22 mouse cellular contexts compared by ENCODE assay signal in genomic region chr12:79470113-79470512, GRCm38 (mm10).
A peak's percentile ranks its signal among the peaks of the same experiment; 100 is the strongest.
DNase-seq lines count a peak whose midpoint lies in the region; ATAC-seq and TF ChIP-seq lines count a peak whose summit lies in the region.
"Had no signal": no experiment of that assay in that cellular context is flagged by ENCODE, and none has a peak within 500 bp of the region (broad histone marks: within the 10 kb centered on the region; RNA-seq: fewer than 3 reads in every experiment).

No protein-coding gene starts in this region.

- H3K27me3 ChIP-seq in liver, adult 2 months (ENCODE audit: control insufficient read depth, insufficient read depth, low read length) = no peaks in the 10 kb centered on the region
- no peaks in the 10 kb centered on the region for H3K27me3 ChIP-seq in liver, embryonic 12.5 days (replicated peaks)
- no peaks in the 10 kb centered on the region for H3K27me3 ChIP-seq in intestine, embryonic 15.5 days (replicated peaks)
- H3K27me3 ChIP-seq in intestine, embryonic 16.5 days (replicated peaks; ENCODE audit: control insufficient read depth, insufficient read depth, low read length) = no peaks in the 10 kb centered on the region
- no peaks in the 10 kb centered on the region for H3K27me3 ChIP-seq in intestine, postnatal 0 days (replicated peaks; ENCODE audit: control insufficient read depth, insufficient read depth, low read length)
- H3K27me3 ChIP-seq in limb, embryonic 10.5 days (ENCODE audit: low read depth, poor library complexity, severe bottlenecking) = no peaks in the 10 kb centered on the region
- H3K27me3 ChIP-seq: CH12.LX, Patski had no signal

- no peaks in the 10 kb centered on the region for H3K9me3 ChIP-seq in liver, embryonic 12.5 days (replicated peaks)
- no peaks in the 10 kb centered on the region for H3K9me3 ChIP-seq in intestine, embryonic 15.5 days
- H3K9me3 ChIP-seq in intestine, embryonic 16.5 days (ENCODE audit: control insufficient read depth, low read length) = no peaks in the 10 kb centered on the region
- H3K9me3 ChIP-seq in intestine, postnatal 0 days (ENCODE audit: control insufficient read depth) = no peaks in the 10 kb centered on the region
- H3K9me3 ChIP-seq in limb, embryonic 10.5 days (replicated peaks) = no peaks in the 10 kb centered on the region
- H3K9me3 ChIP-seq: G1E had no signal

- H3K4me1 ChIP-seq in liver, adult 2 months (ENCODE audit: control insufficient read depth, insufficient read depth, low read length) = peaks cover 3% of the 10 kb centered on the region; the same call in 1 of the 2 replicates
- H3K4me1 ChIP-seq in liver, embryonic 12.5 days = no peaks in the 10 kb centered on the region
- 0 out of 2 replicates have a peak, but pooled peaks cover 1% of the 10 kb centered on the region for H3K4me1 ChIP-seq in intestine, embryonic 15.5 days (replicated peaks)
- H3K4me1 ChIP-seq in intestine, embryonic 16.5 days (ENCODE audit: control insufficient read depth, insufficient read depth, low read length) = no peaks in the 10 kb centered on the region
- H3K4me1 ChIP-seq in intestine, postnatal 0 days (replicated peaks; ENCODE audit: control insufficient read depth, insufficient read depth, low read length) = no peaks in the 10 kb centered on the region; the same call in 1 of the 2 replicates
- peaks cover 5% of the 10 kb centered on the region; the same call in 1 of the 2 replicates for H3K4me1 ChIP-seq in limb, embryonic 10.5 days

- H3K79me2 ChIP-seq in liver, adult 2 months (ENCODE audit: control insufficient read depth, insufficient read depth, low read length) = no peaks in the 10 kb centered on the region

- H3K27ac ChIP-seq in liver, adult 2 months (replicated peaks; ENCODE audit: insufficient read depth, low read depth, low read length) = no peak overlapping the region
- H3K27ac ChIP-seq in liver, embryonic 12.5 days = no peak overlapping the region
- no peak overlapping the region for H3K27ac ChIP-seq in intestine, embryonic 15.5 days
- no peak overlapping the region for H3K27ac ChIP-seq in intestine, embryonic 16.5 days (ENCODE audit: low read length)
- no peak overlapping the region for H3K27ac ChIP-seq in intestine, postnatal 0 days (ENCODE audit: low read depth, low read length)
- H3K27ac ChIP-seq in limb, embryonic 10.5 days = no peak overlapping the region

- no peak for ATAC-seq in liver, embryonic 12.5 days
- ATAC-seq in intestine, embryonic 15.5 days = peak; percentile 75
- peak; percentile 84 for ATAC-seq in intestine, embryonic 16.5 days
- peak; percentile 73 for ATAC-seq in intestine, postnatal 0 days
- ATAC-seq: activated CD4-positive, CD25-positive, alpha-beta regulatory T cell, adult 4 months; CD4-positive, CD25-positive, alpha-beta regulatory T cell, adult 4 months; Patski had no signal

- no peak overlapping the region for H3K9ac ChIP-seq in liver, adult 2 months (ENCODE audit: low read depth, low read length)
- H3K9ac ChIP-seq in liver, embryonic 12.5 days = no peak overlapping the region
- H3K9ac ChIP-seq in intestine, embryonic 15.5 days = no peak overlapping the region
- H3K9ac ChIP-seq in intestine, embryonic 16.5 days (ENCODE audit: low read depth, low read length) = no peak overlapping the region
- no peak overlapping the region for H3K9ac ChIP-seq in intestine, postnatal 0 days (ENCODE audit: low read depth, low read length)

- no peak overlapping the region for H3K4me3 ChIP-seq in liver, adult 2 months (ENCODE audit: insufficient read depth, low read depth, low read length)
- no peak overlapping the region for H3K4me3 ChIP-seq in liver, embryonic 12.5 days
- no peak overlapping the region for H3K4me3 ChIP-seq in intestine, embryonic 15.5 days (replicated peaks)
- no peak overlapping the region for H3K4me3 ChIP-seq in intestine, embryonic 16.5 days (ENCODE audit: low read length)
- no peak overlapping the region for H3K4me3 ChIP-seq in intestine, postnatal 0 days (ENCODE audit: low read depth, low read length)
- no peak overlapping the region for H3K4me3 ChIP-seq in limb, embryonic 10.5 days

- TF ChIP-seq POLR2A in liver, adult 2 months (IDR thresholded peaks at IDR 0.05; ENCODE audit: extremely low read depth, insufficient read depth, low read length) = no peak

- H3K4me2 ChIP-seq in liver, embryonic 12.5 days = no peak overlapping the region
- H3K4me2 ChIP-seq in intestine, embryonic 15.5 days (replicated peaks) = no peak overlapping the region
- H3K4me2 ChIP-seq in intestine, embryonic 16.5 days (ENCODE audit: low read depth, low read length) = no peak overlapping the region
- no peak overlapping the region for H3K4me2 ChIP-seq in intestine, postnatal 0 days (replicated peaks; ENCODE audit: low read depth)

- peak; percentile 23 for DNase-seq in liver, adult 2 months (ENCODE audit: extremely low read depth, low read depth, low spot score)
- no peak for DNase-seq in urinary bladder, adult 2 months (ENCODE audit: low spot score)
- DNase-seq in limb, embryonic 10.5 days (ENCODE audit: low spot score) = no peak
- no peak for DNase-seq in left cerebral cortex, adult 18-20 months (ENCODE audit: low spot score in 2 of 2)
- DNase-seq: adrenal gland, adult 2 months; adrenal gland, adult 8-10 months; adrenal gland, postnatal 10 days; adrenal gland, postnatal 14 days; adrenal gland, postnatal 25 days; adrenal gland, postnatal 36 days; B cell, adult 2 months; cerebellum, adult 11 months; cerebellum, adult 11-12 months had no signal

- no peaks in the 10 kb centered on the region for H3K36me3 ChIP-seq in liver, adult 2 months (ENCODE audit: control insufficient read depth, insufficient read depth, low read length)
- no peaks in the 10 kb centered on the region for H3K36me3 ChIP-seq in liver, embryonic 12.5 days
- no peaks in the 10 kb centered on the region for H3K36me3 ChIP-seq in intestine, embryonic 15.5 days
- H3K36me3 ChIP-seq in intestine, embryonic 16.5 days (ENCODE audit: control insufficient read depth, insufficient read depth, low read length) = no peaks in the 10 kb centered on the region
- no peaks in the 10 kb centered on the region for H3K36me3 ChIP-seq in intestine, postnatal 0 days (ENCODE audit: control insufficient read depth, insufficient read depth)
- no peaks in the 10 kb centered on the region for H3K36me3 ChIP-seq in limb, embryonic 10.5 days
- H3K36me3 ChIP-seq: G1E had no signal

- no peak for TF ChIP-seq CTCF in liver, adult 2 months (IDR thresholded peaks at IDR 0.05; ENCODE audit: low read depth, low read length)
- no peak for TF ChIP-seq CTCF in intestine, postnatal 0 days (IDR thresholded peaks at IDR 0.05; ENCODE audit: low read depth)
